Mouse (Mus musculus) thymus, adult 2 months (tissue): ENCODE results near the gene Uhrf1.

Source experiments
- CTCF ChIP-seq: fragments of 200-500 bp; IDR thresholded peaks from 2 replicates; pipeline ENCODE4 v1.5.1; 2012; ENCODE audit warnings: mild to moderate bottlenecking, control low read depth, low read length, moderate library complexity, borderline replicate concordance; ENCODE audit not compliant: control insufficient read depth, poor library complexity, insufficient read depth; ENCODE audit errors: extremely low read depth
- POLR2A ChIP-seq: fragments of 200-500 bp; IDR thresholded peaks from 2 replicates; pipeline ENCODE4 v1.6.1; 2012; ENCODE audit warnings: mild to moderate bottlenecking, low read length, control low read depth, moderate library complexity; ENCODE audit not compliant: control insufficient read depth, poor library complexity, insufficient read depth; ENCODE audit errors: extremely low read depth

DNA sequence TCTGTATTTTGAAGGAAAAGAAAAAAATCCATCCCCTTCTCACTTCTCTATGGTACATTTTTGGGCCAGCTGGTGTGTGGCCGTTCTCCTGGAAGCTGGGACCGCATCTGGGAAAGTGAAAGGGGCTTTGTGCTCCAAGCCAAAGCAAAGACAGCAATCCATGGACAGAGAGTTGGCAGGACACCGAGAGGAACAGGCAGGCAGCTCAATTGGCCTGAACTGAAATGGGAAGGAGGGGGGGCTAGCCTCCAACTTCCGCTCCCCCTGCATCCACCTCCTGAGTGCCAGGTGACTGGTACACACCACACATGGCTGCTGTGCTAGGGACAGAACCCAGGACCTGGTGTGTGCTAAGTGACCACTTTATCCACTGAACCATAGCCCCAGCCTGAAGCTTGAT lies 20.3 kb upstream of the Uhrf1 start:
- no peak for TF ChIP-seq CTCF
- TF ChIP-seq POLR2A = no peak
